Mouse (Mus musculus) ES-E14 (cell line): ENCODE measurements around the gene Trp53. TPM values are rescaled to one million over a fixed set of nuclear protein-coding genes. Genes with fewer than 3 reads are reported as not detected.

Source experiments
- DNase-seq: peaks from one replicate; pipeline ENCODE4 v3.0.0-alpha.2; 2013; ENCODE audit warnings: low read depth, low spot score
- H3K27ac ChIP-seq: 2 replicates; pipeline ENCODE4 v1.5.1; 2012; ENCODE audit warnings: low read depth, mild to moderate bottlenecking, low read length, moderate library complexity, mixed read lengths; ENCODE audit not compliant: poor library complexity, insufficient read depth, severe bottlenecking
- H3K36me3 ChIP-seq: 2 replicates; pipeline ENCODE4 v1.6.1; 2012; ENCODE audit warnings: mild to moderate bottlenecking, low read length, moderate library complexity, mixed read lengths; ENCODE audit not compliant: control insufficient read depth, poor library complexity, insufficient read depth, severe bottlenecking
- H3K4me1 ChIP-seq, 2 experiments: fragments of 150-350 bp in 1 of 2; sonication (generic) in 1 of 2; 2 replicates each; pipeline ENCODE4 v1.6.1; 2012; ENCODE audit warnings: low read length in 2 of 2, mild to moderate bottlenecking in 1 of 2, mixed read lengths in 1 of 2; ENCODE audit not compliant: control insufficient read depth in 2 of 2, insufficient read depth in 2 of 2, poor library complexity in 1 of 2
- H3K4me3 ChIP-seq, 2 experiments: fragments of 150-350 bp in 1 of 2; sonication (generic) in 1 of 2; 2 replicates each; pipeline ENCODE4 v1.5.1; 2012; ENCODE audit warnings: low read length in 2 of 2, low read depth in 1 of 2, mild to moderate bottlenecking in 1 of 2, mixed read lengths in 1 of 2; ENCODE audit not compliant: insufficient read depth in 1 of 2, poor library complexity in 1 of 2, severe bottlenecking in 1 of 2
- H3K9ac ChIP-seq: 2 replicates; pipeline ENCODE4 v1.6.1; 2012; ENCODE audit warnings: low read depth, mild to moderate bottlenecking, low read length, mixed read lengths; ENCODE audit not compliant: poor library complexity, insufficient read depth, severe bottlenecking
- H3K9me3 ChIP-seq: fragments of 150-350 bp; sonication (generic); 2 replicates; pipeline ENCODE4 v1.6.1; 2012; ENCODE audit warnings: low read depth, mild to moderate bottlenecking, low read length; ENCODE audit not compliant: control insufficient read depth, insufficient read depth
- CHD2 ChIP-seq: IDR thresholded peaks from 2 replicates; pipeline ENCODE4 v1.6.1; 2014; ENCODE audit warnings: mild to moderate bottlenecking, low read depth, low read length, inconsistent platforms
- HCFC1 ChIP-seq: IDR thresholded peaks from 2 replicates; pipeline ENCODE4 v1.6.1; 2012; ENCODE audit warnings: low read length, inconsistent platforms, borderline replicate concordance; ENCODE audit not compliant: insufficient read depth
- MAFK ChIP-seq: IDR thresholded peaks from 2 replicates; pipeline ENCODE4 v1.6.1; 2014; ENCODE audit warnings: mild to moderate bottlenecking, low read depth, low read length, inconsistent platforms; ENCODE audit not compliant: insufficient read depth
- ZC3H11A ChIP-seq: IDR thresholded peaks from 2 replicates; pipeline ENCODE4 v1.6.1; 2012; ENCODE audit warnings: low read depth, mild to moderate bottlenecking, inconsistent platforms, low read length, borderline replicate concordance
- ZNF384 ChIP-seq: IDR thresholded peaks from 2 replicates; pipeline ENCODE4 v1.6.1; 2012; ENCODE audit warnings: low read depth, low read length, inconsistent platforms
- in situ Hi-C, 2 experiments: fragments of 600-800 bp; cut with MboI; formaldehyde crosslinking; loops; one replicate each; pipeline ENCODE4 v1.15.1; 2025; ENCODE audit warnings: low sequenced_read_pairs in 2 of 2, inconsistent platforms in 1 of 2; ENCODE audit not compliant: unreplicated experiment in 2 of 2
- total RNA-seq: library from RNA; depleted of rRNA; stranded (reverse); fragments of 300-350 nt; gene quantifications from 2 replicates; pipeline ENCODE4 v1.2.3, GENCODE M21; 2012; rRNA removed

Trp53 gene
- total RNA-seq, 1 experiment, result 105 TPM

- Histone ChIP-seq H3K9me3 (no peaks in the 10 kb centered on the region), H3K36me3 (peaks cover 10% of the 10 kb centered on the region), H3K9ac (no peak overlapping the region), H3K4me1 (peaks cover 2 to 6% of the 10 kb centered on the region in 2 experiments; a peak in 2 of 4 replicates), H3K27ac (no peak overlapping the region), H3K4me3 (no peak overlapping the region)
- TF ChIP-seq MAFK, result no peak
- TF ChIP-seq HCFC1, result no peak
- TF ChIP-seq ZNF384, result no peak
- no peak for TF ChIP-seq ZC3H11A
- no peak for TF ChIP-seq CHD2
- DNase-seq, result no peak
- in situ Hi-C loops, result no loop called here
Measured at GRCm38 (mm10) chr11:69635471-69635870, 55.3 kb downstream of the Trp53 start.

Other genes with a start within 250 kb of the Trp53 start
- 1.3 and 1.8 TPM in 2 replicates for gene Rnf227, start 239.9 kb upstream of the Trp53 start, total RNA-seq
- 21.6 and 27.0 TPM in 2 replicates for gene Chd3, start 211.0 kb upstream of the Trp53 start, total RNA-seq
- gene Naa38, start 184.9 kb upstream of the Trp53 start, total RNA-seq, result 191 and 202 TPM in 2 replicates
- 18.8 and 29.0 TPM in 2 replicates for gene Cyb5d1, start 184.7 kb upstream of the Trp53 start, total RNA-seq
- 23.9 and 43.3 TPM in 2 replicates for gene Tmem88, start 182.1 kb upstream of the Trp53 start, total RNA-seq
- gene Kdm6b, start 166.7 kb upstream of the Trp53 start, total RNA-seq, result 7.9 and 9.4 TPM in 2 replicates
- 0.98 and 2.5 TPM in 2 replicates for gene Dnah2, start 31.2 kb upstream of the Trp53 start, total RNA-seq
- 3.1 and 3.2 TPM in 2 replicates for gene Efnb3, start 20.2 kb upstream of the Trp53 start, total RNA-seq
- 30.7 and 33.0 TPM in 2 replicates for gene Wrap53, start 104 bp upstream of the Trp53 start, total RNA-seq
- gene Atp1b2, start 25.6 kb downstream of the Trp53 start, total RNA-seq, result 12.1 and 13.1 TPM in 2 replicates
- gene Shbg, start 37.5 kb downstream of the Trp53 start, total RNA-seq, result not detected in 2 replicates
- 3.2 and 3.6 TPM in 2 replicates for gene Sat2, start 41.7 kb downstream of the Trp53 start, total RNA-seq
- gene Fxr2, start 52.6 kb downstream of the Trp53 start, total RNA-seq, result 153 and 161 TPM in 2 replicates
- gene Sox15, start 75.0 kb downstream of the Trp53 start, total RNA-seq, result 6.6 and 8.2 TPM in 2 replicates
- gene Mpdu1, start 82.3 kb downstream of the Trp53 start, total RNA-seq, result 258 and 349 TPM in 2 replicates
- gene Cd68, start 85.8 kb downstream of the Trp53 start, total RNA-seq, result 23.4 and 32.7 TPM in 2 replicates
- 1,512 and 1,948 TPM in 2 replicates for gene Eif4a1, start 92.1 kb downstream of the Trp53 start, total RNA-seq
- gene Senp3, start 101.7 kb downstream of the Trp53 start, total RNA-seq, result 265 and 282 TPM in 2 replicates
- 8.6 and 11.7 TPM in 2 replicates for gene Tnfsf13, start 105.4 kb downstream of the Trp53 start, total RNA-seq
- 8.7 and 16.1 TPM in 2 replicates for gene Tnfsf12, start 115.5 kb downstream of the Trp53 start, total RNA-seq
- gene Tnfsfm13, start 115.7 kb downstream of the Trp53 start, total RNA-seq, result 13.7 and 19.9 TPM in 2 replicates
- 71.9 and 74.2 TPM in 2 replicates for gene Polr2a, start 178.3 kb downstream of the Trp53 start, total RNA-seq
- gene Slc35g3, start 181.6 kb downstream of the Trp53 start, total RNA-seq, result 0.22 and 0.48 TPM in 2 replicates
- gene Zbtb4, start 185.6 kb downstream of the Trp53 start, total RNA-seq, result 1.6 and 3.0 TPM in 2 replicates
- 3.8 and 5.7 TPM in 2 replicates for gene Chrnb1, start 215.6 kb downstream of the Trp53 start, total RNA-seq
- 0.31 and 0.42 TPM in 2 replicates for gene Fgf11, start 221.5 kb downstream of the Trp53 start, total RNA-seq
- gene Tmem102, start 225.3 kb downstream of the Trp53 start, total RNA-seq, result 1.3 and 1.8 TPM in 2 replicates
- gene Gm39566, start 234.9 kb downstream of the Trp53 start, total RNA-seq, result not detected in 2 replicates
- gene Spem2, start 238.1 kb downstream of the Trp53 start, total RNA-seq, result not detected in 2 replicates
- gene Spem1, start 241.8 kb downstream of the Trp53 start, total RNA-seq, result 0.27 TPM in 1 of 2 replicates, not detected in the other